In genomic region chr5:135192431-135192830, GRCm38 (mm10) we compare ENCODE assay signal across 27 mouse cellular contexts. TPM values are rescaled to one million over a fixed set of nuclear protein-coding genes. Genes with fewer than 3 reads are reported as not detected.
A peak's percentile ranks its signal among the peaks of the same experiment; 100 is the strongest.
DNase-seq lines count a peak whose midpoint lies in the region; ATAC-seq and TF ChIP-seq lines count a peak whose summit lies in the region.
"Had no signal": no experiment of that assay in that cellular context is flagged by ENCODE, and none has a peak within 500 bp of the region (broad histone marks: within the 10 kb centered on the region; RNA-seq: fewer than 3 reads in every experiment).

No protein-coding gene starts in this region.

- no peak overlapping the region for H3K4me2 ChIP-seq in lung, postnatal 0 days (replicated peaks; ENCODE audit: low read depth, low read length)
- H3K4me2 ChIP-seq in embryonic facial prominence, embryonic 14.5 days (ENCODE audit: low read depth, low read length) = no peak overlapping the region
- H3K4me2 ChIP-seq: liver, embryonic 11.5 days; lung, embryonic 14.5 days had no signal

- no peak for TF ChIP-seq EP300 in lung, postnatal 0 days (IDR thresholded peaks at IDR 0.05)

- H3K9ac ChIP-seq in lung, postnatal 0 days (replicated peaks; ENCODE audit: low read depth) = no peak overlapping the region
- H3K9ac ChIP-seq in embryonic facial prominence, embryonic 14.5 days (ENCODE audit: low read depth, low read length) = no peak overlapping the region
- H3K9ac ChIP-seq: lung, embryonic 14.5 days had no signal

- no peak for TF ChIP-seq CTCF in gastrocnemius, adult 2 months (IDR thresholded peaks at IDR 0.05)
- TF ChIP-seq CTCF in lung, postnatal 0 days (IDR thresholded peaks at IDR 0.05) = no peak

- peak overlapping the region; percentile 57 for H3K27ac ChIP-seq in gastrocnemius, adult 2 months
- H3K27ac ChIP-seq in lung, postnatal 0 days (ENCODE audit: low read length) = no peak overlapping the region
- H3K27ac ChIP-seq in embryonic facial prominence, embryonic 14.5 days (replicated peaks; ENCODE audit: low read depth, low read length) = no peak overlapping the region
- H3K27ac ChIP-seq: forebrain, embryonic 10.5 days; heart, embryonic 10.5 days; hindbrain, embryonic 10.5 days; layer of hippocampus, adult 2 months; macrophage had no signal

- ATAC-seq in lung, postnatal 0 days = 0 out of 2 replicates have a peak, but pooled peaks have one; percentile 35
- ATAC-seq in embryonic facial prominence, embryonic 14.5 days (ENCODE audit: low read depth) = no peak
- ATAC-seq: intestine, postnatal 0 days had no signal

- H3K9me3 ChIP-seq in lung, postnatal 0 days (ENCODE audit: low read length) = no peaks in the 10 kb centered on the region
- H3K9me3 ChIP-seq in embryonic facial prominence, embryonic 14.5 days (ENCODE audit: control insufficient read depth, low read length) = no peaks in the 10 kb centered on the region
- H3K9me3 ChIP-seq: forebrain, embryonic 10.5 days; heart, embryonic 10.5 days; hindbrain, embryonic 10.5 days had no signal

- no peaks in the 10 kb centered on the region for H3K27me3 ChIP-seq in lung, postnatal 0 days (replicated peaks; ENCODE audit: insufficient read depth, low read length)
- H3K27me3 ChIP-seq in embryonic facial prominence, embryonic 14.5 days (replicated peaks; ENCODE audit: control insufficient read depth, insufficient read depth, low read length) = no peaks in the 10 kb centered on the region

- no peaks in the 10 kb centered on the region for H3K4me1 ChIP-seq in lung, postnatal 0 days (ENCODE audit: insufficient read depth, low read depth, low read length)
- H3K4me1 ChIP-seq in embryonic facial prominence, embryonic 14.5 days (ENCODE audit: control insufficient read depth, insufficient read depth, low read length) = peaks cover 20% of the 10 kb centered on the region

- 79% methylated on average over 1 of the region's 1 CpGs for WGBS in lung, postnatal 0 days
- WGBS in embryonic facial prominence, embryonic 14.5 days = 76% methylated on average over 1 of the region's 1 CpGs

- H3K4me3 ChIP-seq in gastrocnemius, adult 2 months = no peak overlapping the region
- H3K4me3 ChIP-seq in lung, postnatal 0 days (ENCODE audit: low read depth, low read length) = no peak overlapping the region
- no peak overlapping the region for H3K4me3 ChIP-seq in embryonic facial prominence, embryonic 14.5 days (ENCODE audit: low read depth, low read length)
- H3K4me3 ChIP-seq: forebrain, embryonic 10.5 days; heart, embryonic 10.5 days; hindbrain, embryonic 10.5 days; layer of hippocampus, adult 2 months had no signal

- intact Hi-C loops in gastrocnemius, adult 2 months (cut with DNase I) = loop anchor here (5.0 kb wide), 1 partner anchor 175 kb away; no protein-coding TSS in a partner anchor
- intact Hi-C loops in gastrocnemius, postnatal 36 days (cut with DNase I) = loop anchor here (2.0 to 5.0 kb wide), 2 partner anchors 74 to 180 kb away; no protein-coding TSS in a partner anchor

- no peaks in the 10 kb centered on the region for H3K36me3 ChIP-seq in lung, postnatal 0 days (ENCODE audit: insufficient read depth, low read length)
- peaks cover 57% of the 10 kb centered on the region for H3K36me3 ChIP-seq in embryonic facial prominence, embryonic 14.5 days (ENCODE audit: control insufficient read depth, insufficient read depth, low read length)

- no peak for DNase-seq in gastrocnemius, adult 2 months
- DNase-seq in gastrocnemius, postnatal 36 days = no peak
- no peak for DNase-seq in lung, postnatal 0 days (ENCODE audit: low spot score)
- DNase-seq in lung, postnatal 25 days (ENCODE audit: low spot score) = no peak
- DNase-seq in MN1 (ENCODE audit: low spot score) = peak; percentile 81
- DNase-seq in embryonic facial prominence, embryonic 14.5 days (ENCODE audit: low spot score) = peak; percentile 26
- DNase-seq in spleen, postnatal 4 days (ENCODE audit: low spot score in 2 of 2) = no peak
- DNase-seq in left cerebral cortex, adult 18-20 months (ENCODE audit: low spot score in 2 of 2) = no peak
- DNase-seq: adrenal gland, postnatal 25 days; B cell, adult 2 months; cerebellum, adult 11 months; cerebellum, postnatal 14 days; embryo, embryonic 11 days; heart, postnatal 10 days; kidney, postnatal 25 days; lung, embryonic 14.5 days; right cerebral cortex, postnatal 14 days; spleen, adult 18-20 months; thymus, adult 18-20 months; thymus, postnatal 36 days had no signal

RNA-seq across cellular contexts. Expression of gene Baz1b, which starts 5.4 kb away (rescaled TPM):
- total RNA-seq in gastrocnemius, adult 2 months (2021) = 10 to 100 TPM; 32.7 to 36.8 TPM
- total RNA-seq in gastrocnemius, postnatal 36 days (2021) = 10 to 100 TPM; 26.1 to 26.3 TPM
- 14.6 and 19.2 TPM in 2 replicates for polyA plus RNA-seq in lung, postnatal 0 days (2015; fragmentation: Nextera tagmentation; extraction: Ambion mirVana)
- 46.9 and 48.4 TPM in 2 replicates for polyA plus RNA-seq in embryonic facial prominence, embryonic 14.5 days (2014; fragmentation: Nextera tagmentation; extraction: Ambion mirVana)
- total RNA-seq in left cerebral cortex, adult 18-20 months (2021) = 10 to 100 TPM; 78.1 to 79.2 TPM

RNA-seq across cellular contexts. Expression of gene Bcl7b, which starts 24.3 kb away (rescaled TPM):
- 10 to 100 TPM; 28.3 to 28.6 TPM for total RNA-seq in gastrocnemius, adult 2 months (2021)
- total RNA-seq in gastrocnemius, postnatal 36 days (2021) = 10 to 100 TPM; 23.6 to 26.9 TPM
- 63.1 and 65.7 TPM in 2 replicates for polyA plus RNA-seq in lung, postnatal 0 days (2015; fragmentation: Nextera tagmentation; extraction: Ambion mirVana)
- polyA plus RNA-seq in embryonic facial prominence, embryonic 14.5 days (2014; fragmentation: Nextera tagmentation; extraction: Ambion mirVana) = 44.3 and 44.4 TPM in 2 replicates
- 10 to 100 TPM; 56.0 to 57.9 TPM for total RNA-seq in left cerebral cortex, adult 18-20 months (2021)

RNA-seq across cellular contexts. Expression of gene Tbl2, which starts 43.0 kb away (rescaled TPM):
- 1 to 10 TPM; 8.8 to 9.1 TPM for total RNA-seq in gastrocnemius, adult 2 months (2021)
- total RNA-seq in gastrocnemius, postnatal 36 days (2021) = 1 to 10 TPM; 9.7 to 9.8 TPM
- polyA plus RNA-seq in lung, postnatal 0 days (2015; fragmentation: Nextera tagmentation; extraction: Ambion mirVana) = 8.7 and 9.5 TPM in 2 replicates
- polyA plus RNA-seq in embryonic facial prominence, embryonic 14.5 days (2014; fragmentation: Nextera tagmentation; extraction: Ambion mirVana) = 24.1 and 30.1 TPM in 2 replicates
- 10 to 100 TPM; 24.9 to 26.9 TPM for total RNA-seq in left cerebral cortex, adult 18-20 months (2021)

RNA-seq across cellular contexts. Expression of gene Fzd9, which starts 58.6 kb away (rescaled TPM):
- 10 to 100 TPM; 23.1 to 52.1 TPM for total RNA-seq in gastrocnemius, adult 2 months (2021)
- total RNA-seq in gastrocnemius, postnatal 36 days (2021) = 10 to 100 TPM; 19.1 to 27.1 TPM
- polyA plus RNA-seq in lung, postnatal 0 days (2015; fragmentation: Nextera tagmentation; extraction: Ambion mirVana) = 0.19 and 0.33 TPM in 2 replicates
- polyA plus RNA-seq in embryonic facial prominence, embryonic 14.5 days (2014; fragmentation: Nextera tagmentation; extraction: Ambion mirVana) = 21.6 and 21.7 TPM in 2 replicates
- 1 to 10 TPM; 5.4 to 6.0 TPM for total RNA-seq in left cerebral cortex, adult 18-20 months (2021)
- polyA plus RNA-seq: macrophage had no signal

Comparison
In these comparisons a context has a peak if more than half of its experiments do, and no peak if none do; other contexts are left out.
1. DNase-seq: peak in MN1 (single experiment) and embryonic facial prominence, embryonic 14.5 days (single experiment); none in gastrocnemius, adult 2 months (single experiment), gastrocnemius, postnatal 36 days (0 of 2), lung, postnatal 0 days (single experiment), lung, postnatal 25 days (single experiment), spleen, postnatal 4 days (0 of 2) and left cerebral cortex, adult 18-20 months (0 of 2).